Mouse (Mus musculus) CH12.LX (cell line): ENCODE results near the gene Qars.

Experiments
- BHLHE40 ChIP-seq: IDR thresholded peaks from 2 replicates; pipeline ENCODE4 v1.6.1; 2011; ENCODE audit warnings: mild to moderate bottlenecking, low read depth, low read length, improper control_type of control experiment
- CTCF ChIP-seq, 2 experiments: IDR thresholded peaks in 1 of 2; conservative IDR thresholded peaks in 1 of 2; 2 replicates each; pipeline ENCODE4 v1.5.1; 2011 to 2012; ENCODE audit warnings: low read depth in 2 of 2, low read length in 2 of 2, improper control_type of control experiment in 1 of 2, inconsistent platforms in 1 of 2, mild to moderate bottlenecking in 1 of 2, moderate library complexity in 1 of 2
- EP300 ChIP-seq: IDR thresholded peaks from 2 replicates; pipeline ENCODE4 v1.6.1; 2011; ENCODE audit warnings: low read length, improper control_type of control experiment
- KAT2A ChIP-seq: IDR thresholded peaks from 2 replicates; pipeline ENCODE4 v1.6.1; 2012; ENCODE audit warnings: low read length, improper control_type of control experiment, inconsistent platforms; ENCODE audit not compliant: insufficient replicate concordance
- MAX ChIP-seq: IDR thresholded peaks from 2 replicates; pipeline ENCODE4 v1.6.1; 2011; ENCODE audit warnings: low read length, improper control_type of control experiment
- MAZ ChIP-seq: IDR thresholded peaks from 2 replicates; pipeline ENCODE4 v1.6.1; 2012; ENCODE audit warnings: low read depth, mild to moderate bottlenecking, inconsistent platforms, low read length, improper control_type of control experiment, moderate library complexity
- MXI1 ChIP-seq: IDR thresholded peaks from 2 replicates; pipeline ENCODE4 v1.6.1; 2011; ENCODE audit warnings: mild to moderate bottlenecking, low read depth, low read length, improper control_type of control experiment
- NRF1 ChIP-seq: IDR thresholded peaks from 2 replicates; pipeline ENCODE4 v1.6.1; 2014; ENCODE audit warnings: low read depth, mild to moderate bottlenecking, inconsistent platforms, low read length, improper control_type of control experiment, moderate library complexity
- POLR2A ChIP-seq: IDR thresholded peaks from 2 replicates; pipeline ENCODE4 v1.6.1; 2011; ENCODE audit warnings: low read depth, mild to moderate bottlenecking, improper control_type of control experiment, low read length
- RAD21 ChIP-seq: IDR thresholded peaks from 2 replicates; pipeline ENCODE4 v1.6.1; 2011; ENCODE audit warnings: low read depth, mild to moderate bottlenecking, low read length, improper control_type of control experiment, moderate library complexity
- TBP ChIP-seq: conservative IDR thresholded peaks from 2 replicates; pipeline ENCODE4 v1.6.1; 2011; ENCODE audit warnings: low read depth, low read length, improper control_type of control experiment

DNA sequence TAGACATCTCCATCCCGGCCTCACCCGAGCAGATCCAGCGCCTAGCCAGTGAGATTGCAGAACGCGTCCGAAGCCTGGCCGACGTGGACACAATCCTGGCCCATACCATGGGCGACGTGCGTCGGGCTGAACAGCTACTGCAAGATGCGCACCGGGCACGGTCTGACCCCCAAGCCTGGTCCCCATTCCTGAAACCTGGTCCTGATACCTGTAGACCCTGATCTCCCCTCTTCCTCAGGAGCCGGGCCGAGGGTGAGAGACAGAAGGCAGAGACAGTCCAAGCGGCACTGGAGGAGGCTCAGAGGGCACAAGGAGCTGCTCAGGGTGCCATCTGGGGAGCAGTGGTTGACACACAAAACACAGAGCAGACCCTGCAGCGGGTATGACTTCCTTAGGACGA lies 18.3 kb upstream of the Qars start:
- TF ChIP-seq NRF1 (no peak), CTCF (conservative IDR thresholded peaks at IDR 0.05 in 1 of 2, IDR thresholded peaks at IDR 0.05 in 1 of 2; ENCODE audit: low read depth in 2 of 2, low read length in 2 of 2) (no peak), POLR2A (no peak), BHLHE40 (no peak), TBP (no peak), MAZ (no peak), KAT2A (no peak), RAD21 (no peak), MAX (no peak), EP300 (no peak), MXI1 (no peak)
